Mouse (Mus musculus) myocyte (in vitro differentiated cells): ENCODE measurements at regions not wholly inside any gene's neighbourhood (a gene's known extent, or its start where the extent isn't known, plus 50 kb on each side); places are given as distances from the start of the nearest gene placed in this dataset.

Experiments
- H3K27me3 ChIP-seq: one replicate; pipeline ENCODE4 v1.6.1; 2011; ENCODE audit not compliant: control insufficient read depth, insufficient read depth, insufficient read length
- H3K36me3 ChIP-seq: one replicate; pipeline ENCODE4 v1.6.1; 2011; ENCODE audit not compliant: control insufficient read depth, insufficient read depth
- H3K4me2 ChIP-seq: one replicate; pipeline ENCODE4 v1.6.1; 2011; ENCODE audit warnings: low read depth, control low read depth
- H3K4me3 ChIP-seq: one replicate; pipeline ENCODE4 v1.5.1; 2011; ENCODE audit warnings: mild to moderate bottlenecking, control low read depth, moderate library complexity
- H3K79me2 ChIP-seq: one replicate; pipeline ENCODE4 v1.6.1; 2011; ENCODE audit not compliant: control insufficient read depth, insufficient read depth
- H3ac ChIP-seq: one replicate; pipeline ENCODE4 v1.6.1; 2011; ENCODE audit not compliant: control insufficient read depth, insufficient read length
- CEBPB ChIP-seq: IDR thresholded peaks from 2 replicates; pipeline ENCODE4 v1.6.1; 2011; ENCODE audit warnings: mild to moderate bottlenecking, moderate library complexity; ENCODE audit not compliant: poor library complexity, insufficient read depth, severe bottlenecking
- E2F4 ChIP-seq: IDR thresholded peaks from one replicate; pipeline ENCODE4 v1.6.1; 2011; ENCODE audit warnings: mild to moderate bottlenecking, control low read depth, moderate library complexity; ENCODE audit not compliant: insufficient read depth
- MAX ChIP-seq: IDR thresholded peaks from one replicate; pipeline ENCODE4 v1.6.1; 2011; ENCODE audit warnings: low read depth, mild to moderate bottlenecking, control low read depth
- MYOD1 ChIP-seq, 3 experiments: IDR thresholded peaks; one replicate each; pipeline ENCODE4 v1.6.1; 2011; ENCODE audit warnings: control low read depth in 2 of 3, low read depth in 2 of 3, mild to moderate bottlenecking in 2 of 3, moderate library complexity in 1 of 3; ENCODE audit not compliant: insufficient read length in 2 of 3, control insufficient read depth in 1 of 3
- MYOG ChIP-seq, 3 experiments: IDR thresholded peaks; one replicate each; pipeline ENCODE4 v1.6.1; 2011; ENCODE audit warnings: control low read depth in 2 of 3, low read depth in 2 of 3, mild to moderate bottlenecking in 2 of 3; ENCODE audit not compliant: insufficient read length in 2 of 3, control insufficient read depth in 1 of 3, insufficient read depth in 1 of 3
- POLR2A ChIP-seq: IDR thresholded peaks from one replicate; pipeline ENCODE4 v1.6.1; 2011; ENCODE audit warnings: low read depth, mild to moderate bottlenecking, control low read depth, moderate library complexity; ENCODE audit not compliant: insufficient read length
- POLR2AphosphoS2 ChIP-seq: IDR thresholded peaks from one replicate; pipeline ENCODE4 v1.6.1; 2011; ENCODE audit warnings: low read depth, control low read depth; ENCODE audit not compliant: insufficient read length
- REST ChIP-seq: IDR thresholded peaks from one replicate; pipeline ENCODE4 v1.6.1; 2011; ENCODE audit warnings: mild to moderate bottlenecking, control low read depth, moderate library complexity; ENCODE audit not compliant: insufficient read depth, insufficient read length
- SRF ChIP-seq: IDR thresholded peaks from one replicate; pipeline ENCODE4 v1.6.1; 2011; ENCODE audit warnings: low read depth; ENCODE audit not compliant: control insufficient read depth, insufficient read length
- TCF12 ChIP-seq: IDR thresholded peaks from one replicate; pipeline ENCODE4 v1.6.1; 2011; ENCODE audit warnings: mild to moderate bottlenecking, control low read depth; ENCODE audit not compliant: poor library complexity, insufficient read depth, severe bottlenecking
- TCF3 ChIP-seq: IDR thresholded peaks from one replicate; pipeline ENCODE4 v1.6.1; 2011; ENCODE audit warnings: low read depth, control low read depth; ENCODE audit not compliant: insufficient read length
- USF1 ChIP-seq: IDR thresholded peaks from one replicate; pipeline ENCODE4 v1.6.1; 2011; ENCODE audit warnings: low read depth, mild to moderate bottlenecking, control low read depth, moderate library complexity

DNA sequence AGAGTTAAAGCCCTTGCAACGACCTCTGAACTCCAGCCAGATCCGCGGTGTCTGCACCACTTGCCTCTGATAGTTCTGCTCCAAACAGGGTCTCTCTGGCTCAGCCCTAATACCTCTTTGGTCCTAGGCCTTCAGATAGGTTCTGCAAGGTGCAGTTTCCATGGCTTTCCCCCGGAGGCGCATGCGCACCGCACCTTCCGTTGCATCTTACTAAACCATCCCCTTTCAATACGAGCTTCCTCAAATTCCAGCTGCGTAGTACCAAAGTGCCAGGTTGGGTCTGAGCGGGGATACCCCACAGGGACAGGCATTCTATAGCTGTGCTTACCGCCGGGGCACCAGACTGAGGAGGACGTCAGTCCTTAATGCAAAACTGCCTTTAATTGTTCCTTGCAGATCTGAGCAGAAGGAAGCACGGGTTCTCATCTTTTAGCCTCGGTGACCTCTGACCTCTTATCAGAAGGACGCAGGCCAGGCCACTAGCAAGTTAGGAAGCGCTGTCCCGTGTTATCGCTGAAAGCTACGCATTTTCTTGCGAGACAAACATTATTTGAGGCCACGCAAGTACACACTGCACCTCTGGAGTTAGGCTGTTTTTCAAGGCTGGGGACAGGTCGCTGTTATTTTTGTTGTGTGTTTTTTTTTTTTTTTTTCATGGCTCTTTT, 464.6 kb downstream of the Vrk1 start:
- H3ac ChIP-seq, result no peak overlapping the region
- TF ChIP-seq TCF3, result no peak
- H3K36me3 ChIP-seq, result no peaks in the 10 kb centered on the region
- no peak overlapping the region for H3K4me3 ChIP-seq
- H3K4me2 ChIP-seq, result no peak overlapping the region
- H3K27me3 ChIP-seq, result no peaks in the 10 kb centered on the region
- H3K79me2 ChIP-seq, result no peaks in the 10 kb centered on the region

DNA sequence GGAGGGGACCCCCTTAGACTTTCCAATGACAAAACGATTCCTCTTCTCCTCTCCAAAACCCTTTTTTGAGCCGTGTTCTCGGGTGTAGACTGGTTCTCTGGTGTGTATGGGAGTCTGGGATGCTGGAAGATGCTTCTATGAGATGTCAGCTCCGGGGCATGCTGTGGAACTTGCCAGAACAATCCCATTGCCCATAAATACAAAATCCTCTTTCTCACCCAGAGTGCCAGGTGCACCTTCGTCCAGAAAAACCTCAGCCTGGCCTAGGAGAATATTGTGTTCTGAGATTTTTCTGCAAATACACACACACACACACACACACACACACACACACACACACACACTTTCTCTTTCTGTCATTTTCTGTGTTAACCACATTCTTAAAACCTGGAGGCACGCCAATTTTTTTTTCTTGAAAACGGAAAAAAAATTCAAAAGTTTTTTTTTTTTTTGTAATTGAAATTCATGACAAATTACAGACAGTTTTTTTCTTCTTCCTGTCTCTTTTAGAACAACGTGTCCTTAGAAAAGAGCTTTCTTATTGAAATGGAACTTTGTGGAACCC, 465.5 kb downstream of the Vrk1 start:
- H3K36me3 ChIP-seq, result no peaks in the 10 kb centered on the region
- TF ChIP-seq CEBPB, result no peak
- H3K27me3 ChIP-seq, result no peaks in the 10 kb centered on the region
- no peak overlapping the region for H3K4me2 ChIP-seq
- no peak overlapping the region for H3K4me3 ChIP-seq
- H3ac ChIP-seq, result no peak overlapping the region
- no peaks in the 10 kb centered on the region for H3K79me2 ChIP-seq

DNA sequence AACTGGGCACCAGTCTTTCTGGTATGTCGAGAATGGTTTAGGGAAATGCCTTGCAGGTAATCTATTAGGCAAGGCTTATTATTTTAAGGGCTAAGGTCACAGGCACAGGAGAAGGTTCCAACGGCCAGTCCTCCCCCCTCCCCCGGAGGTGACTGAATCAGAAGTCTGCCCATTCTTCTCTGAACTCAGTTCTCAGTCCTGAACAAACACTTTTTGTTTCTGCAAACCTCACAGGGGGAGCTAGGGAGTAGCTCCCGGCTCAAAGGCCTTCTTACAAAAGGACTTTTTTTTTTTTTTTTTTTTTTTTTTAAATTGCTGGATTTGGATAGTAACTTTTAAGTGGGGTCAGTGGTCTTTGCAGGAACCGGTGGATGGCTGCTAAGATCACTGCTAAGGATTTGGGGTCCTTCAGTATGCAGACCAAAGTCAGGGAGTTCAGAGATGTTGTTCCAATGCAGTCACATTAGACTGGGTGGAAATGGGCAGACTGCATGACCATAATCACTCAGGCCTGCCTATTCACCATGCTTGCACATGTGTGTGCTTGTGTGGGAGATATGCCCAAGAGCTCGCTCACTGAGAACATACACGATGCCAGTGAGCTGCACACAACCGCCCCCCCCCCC, 467.1 kb downstream of the Vrk1 start:
- Histone ChIP-seq H3K4me3 (no peak overlapping the region), H3K36me3 (no peaks in the 10 kb centered on the region), H3K4me2 (no peak overlapping the region), H3ac (no peak overlapping the region), H3K27me3 (no peaks in the 10 kb centered on the region), H3K79me2 (no peaks in the 10 kb centered on the region)
- no peak for TF ChIP-seq USF1
- TF ChIP-seq POLR2A, result no peak
- no peak for TF ChIP-seq SRF
- TF ChIP-seq MAX, result no peak
- no peak for TF ChIP-seq CEBPB
- TF ChIP-seq MYOD1 (IDR thresholded peaks at IDR 0.05; ENCODE audit: control insufficient read depth in 1 of 3, insufficient read length in 2 of 3, low read depth in 2 of 3), result no peak
- no peak for TF ChIP-seq MYOG (IDR thresholded peaks at IDR 0.05; ENCODE audit: control insufficient read depth in 1 of 3, insufficient read depth in 1 of 3, insufficient read length in 2 of 3, low read depth in 2 of 3)
- TF ChIP-seq E2F4, result no peak
- no peak for TF ChIP-seq TCF3
- no peak for TF ChIP-seq POLR2AphosphoS2
- TF ChIP-seq REST, result no peak
- TF ChIP-seq TCF12, result no peak

DNA sequence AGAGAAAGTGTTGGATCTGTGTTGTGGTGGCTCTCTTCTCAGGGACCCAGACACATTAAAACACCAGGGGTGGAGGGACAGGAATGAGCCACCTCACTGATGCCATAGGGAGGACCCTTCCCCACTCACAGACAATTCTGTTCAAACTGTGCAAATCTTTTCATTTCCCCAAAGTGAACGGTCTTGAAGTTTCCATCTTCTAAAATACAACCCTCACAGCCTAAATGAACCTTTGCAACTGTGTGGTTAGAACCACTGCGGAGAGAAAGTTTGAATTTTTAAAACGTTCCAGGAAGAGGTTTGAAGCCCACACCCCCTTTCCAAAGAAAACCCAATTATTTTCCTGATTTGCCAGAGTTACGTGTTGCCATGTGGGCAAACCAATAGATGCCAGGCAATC, 467.7 kb downstream of the Vrk1 start:
- no peak for TF ChIP-seq MYOD1 (IDR thresholded peaks at IDR 0.05; ENCODE audit: control insufficient read depth in 1 of 3, insufficient read length in 2 of 3, low read depth in 2 of 3)
- no peak for TF ChIP-seq MYOG (IDR thresholded peaks at IDR 0.05; ENCODE audit: control insufficient read depth in 1 of 3, insufficient read depth in 1 of 3, insufficient read length in 2 of 3, low read depth in 2 of 3)
- TF ChIP-seq E2F4, result no peak
- no peak for TF ChIP-seq TCF3
- no peak for TF ChIP-seq POLR2AphosphoS2
- no peak for TF ChIP-seq TCF12
- no peak for TF ChIP-seq CEBPB
- TF ChIP-seq USF1, result no peak
- TF ChIP-seq REST, result no peak
- no peak for TF ChIP-seq POLR2A
- H3K4me2 ChIP-seq, result no peak overlapping the region

DNA sequence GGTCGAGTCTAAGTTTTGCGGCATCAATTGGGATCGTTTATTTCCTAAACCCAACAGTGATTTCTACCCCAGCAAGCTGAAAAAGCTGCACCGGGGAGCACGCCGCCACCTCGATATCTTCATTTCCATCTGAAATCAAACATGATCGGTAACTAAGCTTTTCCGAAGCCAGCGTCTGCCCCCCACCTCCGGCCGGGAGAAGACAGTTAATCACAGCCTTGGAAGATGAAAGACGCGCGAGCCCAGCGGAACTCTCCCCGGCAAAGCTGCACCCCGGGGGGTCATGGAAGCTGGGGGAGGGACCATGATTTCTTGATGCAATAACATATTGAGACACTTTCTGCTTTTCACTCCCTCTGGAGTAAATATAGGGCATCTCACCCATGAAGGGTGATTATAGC, 468.4 kb downstream of the Vrk1 start:
- no peaks in the 10 kb centered on the region for H3K27me3 ChIP-seq
- H3K36me3 ChIP-seq, result no peaks in the 10 kb centered on the region
- no peak overlapping the region for H3K4me3 ChIP-seq
- H3K79me2 ChIP-seq, result no peaks in the 10 kb centered on the region
- no peak overlapping the region for H3K4me2 ChIP-seq
- no peak overlapping the region for H3ac ChIP-seq
- TF ChIP-seq E2F4, result no peak
- TF ChIP-seq MYOD1 (IDR thresholded peaks at IDR 0.05; ENCODE audit: control insufficient read depth in 1 of 3, insufficient read length in 2 of 3, low read depth in 2 of 3), result no peak
- TF ChIP-seq SRF, result no peak
- no peak for TF ChIP-seq REST
- no peak for TF ChIP-seq POLR2AphosphoS2
- TF ChIP-seq TCF3, result no peak
- TF ChIP-seq MYOG (IDR thresholded peaks at IDR 0.05; ENCODE audit: control insufficient read depth in 1 of 3, insufficient read depth in 1 of 3, insufficient read length in 2 of 3, low read depth in 2 of 3), result no peak
- TF ChIP-seq TCF12, result no peak
- TF ChIP-seq CEBPB, result no peak
- TF ChIP-seq USF1, result no peak
- TF ChIP-seq MAX, result no peak
- TF ChIP-seq POLR2A, result no peak

More for the DNA sequence above, 467.7 kb downstream of the Vrk1 start:
- no peak overlapping the region for H3ac ChIP-seq
- no peaks in the 10 kb centered on the region for H3K27me3 ChIP-seq
- no peaks in the 10 kb centered on the region for H3K79me2 ChIP-seq
- no peak overlapping the region for H3K4me3 ChIP-seq
- H3K36me3 ChIP-seq, result no peaks in the 10 kb centered on the region
